Mouse (Mus musculus) brain, embryonic 14.5 days (tissue): ENCODE data around the gene Gm10563. TPM values are rescaled to one million over a fixed set of nuclear protein-coding genes. Genes with fewer than 3 reads are reported as not detected.

Experiments used
- DNase-seq: peaks from one replicate; pipeline ENCODE4 v3.0.0-alpha.2; 2011; ENCODE audit warnings: low read depth
- CTCF ChIP-seq: fragments of 200-500 bp; IDR thresholded peaks from 2 replicates; pipeline ENCODE4 v1.5.1; 2012; ENCODE audit warnings: inconsistent platforms, mild to moderate bottlenecking, moderate library complexity, borderline replicate concordance; ENCODE audit not compliant: insufficient read depth, insufficient read length; ENCODE audit errors: extremely low read depth
- POLR2A ChIP-seq: fragments of 200-500 bp; IDR thresholded peaks from 2 replicates; pipeline ENCODE4 v1.6.1; 2012; ENCODE audit warnings: mild to moderate bottlenecking, inconsistent platforms, borderline replicate concordance; ENCODE audit not compliant: poor library complexity, insufficient read depth, insufficient read length, severe bottlenecking; ENCODE audit errors: extremely low read depth
- polyA plus RNA-seq: library from polyadenylated mRNA; depleted of rRNA; stranded (reverse); fragments of >200 nt; gene quantifications from 2 replicates; pipeline ENCODE4 v1.2.3, GENCODE M21; 2012

Gene Gm10563
- polyA plus RNA-seq, 1 experiment = not detected

DNA sequence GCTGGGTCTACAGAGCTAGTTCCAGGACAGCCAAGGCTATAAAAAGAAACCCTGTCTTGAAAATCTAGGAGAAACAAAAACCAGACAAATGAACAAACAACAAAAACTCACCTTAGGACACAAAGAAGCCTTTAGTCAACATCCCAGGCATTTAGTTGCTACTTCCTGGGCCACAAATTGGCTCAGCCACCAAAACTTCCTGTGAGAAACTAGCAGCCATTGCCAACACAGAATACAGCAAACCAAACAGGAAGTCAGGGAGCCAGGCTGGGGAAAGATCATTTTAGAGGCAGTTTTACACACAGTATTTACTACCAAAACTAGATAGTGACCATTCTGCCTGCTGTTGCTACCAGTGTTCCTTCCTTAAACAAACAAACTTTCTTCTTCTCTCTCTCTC lies 21.7 kb upstream of the Gm10563 start:
- TF ChIP-seq POLR2A (no peak), CTCF (no peak)
- no peak for DNase-seq

DNA sequence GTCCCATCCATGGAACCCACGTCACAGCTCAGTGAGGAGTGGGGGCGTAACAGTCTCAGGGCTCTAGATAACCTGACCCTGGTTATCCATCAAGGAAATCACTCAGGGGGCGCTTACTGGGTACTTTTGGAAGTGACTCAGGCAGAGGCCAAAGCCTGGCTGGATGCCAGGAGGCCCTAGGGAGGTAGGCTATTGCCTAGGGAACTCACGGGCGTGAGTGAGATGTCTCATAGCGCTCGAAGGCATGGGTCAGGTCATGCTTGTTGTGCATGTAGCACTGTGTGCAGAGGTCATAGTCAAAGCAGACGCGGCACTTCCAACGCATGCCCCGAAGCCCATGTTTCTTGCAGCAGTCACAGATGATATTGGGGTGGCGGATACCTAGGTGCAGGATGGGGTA lies 15.4 kb upstream of the Gm10563 start:
- no peak for TF ChIP-seq CTCF
- no peak for TF ChIP-seq POLR2A
- DNase-seq = no peak

DNA sequence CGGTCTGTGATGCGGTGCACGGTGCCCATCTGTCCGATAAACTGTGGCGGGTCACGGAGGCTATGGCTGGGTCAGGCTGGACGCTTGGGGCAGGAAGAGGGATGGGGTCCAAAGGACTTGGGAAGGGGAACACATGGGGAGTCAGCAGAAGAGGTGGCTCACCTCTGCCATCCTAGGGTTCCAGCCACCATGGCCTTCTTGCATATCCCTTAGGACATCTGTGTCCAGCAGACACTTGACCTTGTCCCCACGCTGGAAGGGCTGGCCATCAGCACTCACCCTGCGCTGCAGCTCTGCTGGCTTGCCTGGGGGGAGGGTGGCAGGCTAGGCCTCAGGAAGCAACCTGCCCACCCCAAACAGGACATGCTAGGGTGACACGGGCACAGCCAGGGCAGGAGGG lies 13.8 kb upstream of the Gm10563 start:
- DNase-seq = no peak
- TF ChIP-seq POLR2A (no peak), CTCF (no peak)

DNA sequence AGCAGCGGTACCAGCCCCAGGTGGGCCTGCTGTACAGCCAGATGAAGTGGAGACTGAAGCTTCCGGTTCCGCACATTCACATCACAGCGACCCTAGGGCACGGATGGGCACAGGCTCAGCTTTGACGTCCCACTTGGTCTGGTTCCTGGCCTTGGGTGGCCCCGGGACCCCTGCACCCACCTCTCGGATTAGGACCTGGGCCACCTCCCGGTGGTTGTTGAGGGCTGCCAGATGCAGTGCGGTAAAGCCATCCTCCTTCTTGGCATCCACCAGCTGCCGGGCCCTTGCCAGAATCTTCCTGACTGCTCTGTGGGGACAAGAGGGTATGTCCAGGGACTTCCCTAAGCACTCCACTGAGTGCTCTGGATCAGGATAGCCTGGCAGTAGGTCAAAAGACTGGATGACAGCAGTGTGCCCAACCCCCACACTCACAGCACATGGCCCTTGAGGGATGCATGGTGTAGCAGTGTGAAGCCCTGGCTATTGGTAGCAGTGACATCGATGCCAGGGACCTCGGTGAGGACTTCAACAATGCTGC lies 11.1 kb upstream of the Gm10563 start:
- TF ChIP-seq CTCF = no peak
- TF ChIP-seq POLR2A = no peak

DNA sequence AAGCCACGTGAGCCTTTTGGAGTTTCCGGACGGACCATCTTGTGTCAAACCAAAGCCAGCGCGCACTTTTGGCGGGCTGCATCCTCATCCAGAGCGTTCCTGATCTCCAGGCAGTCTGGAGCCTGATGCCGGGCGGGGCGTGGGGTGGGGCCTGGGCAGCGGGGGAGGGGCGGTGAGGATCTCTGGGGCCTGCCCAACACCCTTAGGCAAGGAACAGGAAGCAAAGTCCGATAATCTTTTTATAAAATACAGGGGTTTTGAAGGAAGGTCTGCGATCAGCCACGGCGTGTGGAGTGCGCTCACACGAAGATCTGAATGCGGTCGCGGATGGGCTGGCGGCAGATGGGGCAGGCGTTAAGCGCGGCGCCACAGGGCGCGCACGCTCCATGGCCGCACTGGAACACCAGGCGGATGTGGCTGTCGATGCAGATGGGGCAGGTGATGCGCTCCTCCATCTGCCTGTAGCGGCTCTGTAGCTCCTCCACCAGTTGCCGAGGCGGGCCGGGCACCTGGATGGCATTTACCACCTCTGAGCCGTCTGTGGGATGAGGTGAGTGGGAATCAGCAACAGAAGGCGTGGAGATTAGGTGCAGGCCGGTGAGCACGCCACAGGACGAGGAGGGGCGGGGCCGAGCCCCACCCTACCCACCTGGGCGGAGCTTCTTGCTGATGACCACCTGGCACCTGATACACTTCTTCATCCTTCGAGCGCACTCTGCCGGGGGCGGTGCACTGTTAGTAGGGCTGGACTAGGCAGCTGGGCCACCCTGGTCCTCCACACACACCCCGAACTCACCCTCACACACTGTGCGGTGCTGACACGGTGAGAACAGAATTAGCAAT lies 9.5 kb upstream of the Gm10563 start:
- TF ChIP-seq POLR2A = no peak
- TF ChIP-seq CTCF = no peak

More for the DNA sequence above, 11.1 kb upstream of the Gm10563 start:
- DNase-seq = no peak

DNA sequence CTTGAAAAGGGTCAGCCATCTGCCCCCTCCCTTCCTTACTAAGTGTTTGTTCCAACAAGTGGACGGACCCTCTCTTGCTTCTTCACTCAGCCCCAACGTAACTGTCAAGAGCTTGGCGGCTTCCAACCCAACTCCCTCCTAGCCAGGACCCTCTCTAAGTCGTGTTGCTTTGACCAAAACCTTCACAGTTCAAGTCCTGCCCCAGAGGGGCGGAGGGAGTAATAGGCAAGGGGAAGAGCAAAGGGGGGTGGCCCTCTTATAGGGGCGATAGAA lies 8.9 kb upstream of the Gm10563 start:
- TF ChIP-seq POLR2A = no peak
- no peak for TF ChIP-seq CTCF
- DNase-seq = peak; percentile 12

More for the DNA sequence above, 9.5 kb upstream of the Gm10563 start:
- peak; percentile 41 for DNase-seq

DNA sequence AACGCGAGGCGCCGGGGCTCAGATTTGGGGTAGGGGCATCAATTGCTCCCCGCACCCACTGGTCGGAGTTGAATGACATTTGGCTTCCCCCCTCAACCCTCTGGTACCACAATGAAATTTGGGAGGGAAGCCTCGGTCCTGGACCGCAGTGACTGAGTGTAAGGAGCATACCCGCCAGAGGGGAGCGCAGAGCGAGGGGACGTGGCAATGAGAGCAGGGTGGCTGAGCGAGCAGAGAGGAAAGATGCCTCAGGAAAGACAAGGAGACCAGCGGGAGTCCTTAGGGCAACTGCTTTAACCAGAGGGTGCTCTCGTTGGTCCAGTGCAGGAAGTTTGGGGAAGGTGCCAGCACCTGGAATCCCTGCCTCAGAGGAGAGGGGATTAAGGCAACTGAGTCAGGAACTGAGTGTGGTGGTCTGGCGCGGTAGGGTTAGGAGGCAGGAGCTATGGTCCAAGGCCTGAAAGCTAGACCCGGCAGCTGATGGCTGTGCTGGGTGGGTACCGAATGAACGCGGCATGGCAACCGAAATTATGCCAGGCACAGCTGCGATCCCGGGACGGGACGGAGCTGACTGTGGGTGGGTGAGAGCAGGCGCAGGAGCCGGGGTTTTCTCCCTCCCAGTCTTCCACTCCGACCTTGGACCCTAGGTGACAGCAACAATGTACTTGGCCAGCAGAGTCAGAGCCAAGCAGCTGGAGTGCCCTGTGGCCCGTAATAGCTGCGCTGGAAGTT lies 8.4 kb upstream of the Gm10563 start:
- DNase-seq = peak; percentile 36
- no peak for TF ChIP-seq POLR2A
- no peak for TF ChIP-seq CTCF

DNA sequence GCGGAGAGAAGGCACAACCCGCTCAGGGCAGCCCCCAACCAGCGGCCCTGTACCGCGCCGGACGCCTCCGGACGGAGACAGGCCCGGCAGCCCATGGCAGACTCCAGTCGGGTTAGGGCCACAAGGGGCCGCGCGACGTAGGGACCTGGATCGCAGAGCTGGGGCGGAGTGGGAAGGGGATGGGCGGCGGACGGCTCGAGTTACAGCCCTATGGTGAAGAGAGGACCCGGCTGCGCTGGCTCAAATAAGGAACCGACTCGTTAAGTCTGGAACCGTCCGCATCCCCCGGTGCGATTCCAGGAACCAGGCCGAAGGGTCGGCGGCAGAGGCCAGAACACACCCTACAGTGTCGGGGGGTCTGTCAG lies 7.9 kb upstream of the Gm10563 start, which contains the start of gene Mmp23:
Gene Mmp23 (minus strand): TSS at position 299 of the 365 bp plus-strand sequence.
- TF ChIP-seq POLR2A = no peak
- peak; percentile 59 for DNase-seq

DNA sequence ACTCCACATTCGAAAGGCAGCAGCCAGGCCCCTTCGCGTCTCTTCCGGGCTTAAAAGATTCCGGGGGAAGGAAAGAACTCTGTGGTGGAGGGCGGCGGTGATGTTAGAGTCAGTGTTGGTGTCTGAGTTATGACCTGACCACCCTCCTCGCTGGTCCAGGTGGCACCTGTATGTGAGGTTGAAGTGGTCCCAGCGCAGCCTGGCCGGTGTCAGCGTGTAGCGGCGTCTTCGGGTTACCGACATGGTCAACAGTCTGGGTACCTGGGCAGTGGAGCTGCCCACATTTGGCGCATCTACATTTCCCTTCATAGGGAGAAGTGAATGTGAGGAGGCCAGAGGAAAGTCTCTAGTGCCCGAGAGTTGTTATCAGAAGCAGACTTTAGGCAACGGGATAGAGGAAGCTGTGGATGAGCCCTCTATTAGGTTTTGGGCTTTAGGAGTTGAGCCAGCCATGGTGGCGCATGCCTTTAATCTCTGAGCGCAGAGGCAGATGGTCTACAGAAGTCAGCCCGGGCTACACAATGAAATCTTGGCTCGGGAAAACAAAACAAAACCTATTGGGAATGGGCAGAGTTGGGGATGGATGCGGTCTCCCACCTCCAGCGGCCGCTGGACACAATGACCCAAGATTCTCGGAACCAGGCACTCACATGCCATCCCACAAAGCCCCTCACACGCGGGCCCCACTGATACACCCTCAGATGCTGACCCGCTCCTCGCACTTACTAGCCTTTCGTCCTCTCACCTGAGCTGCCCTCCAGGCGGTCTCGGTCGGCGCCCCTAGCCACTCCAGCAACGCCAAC lies 7.3 kb upstream of the Gm10563 start:
- no peak for TF ChIP-seq POLR2A
- TF ChIP-seq CTCF = no peak
- peak; percentile 25 for DNase-seq

DNA sequence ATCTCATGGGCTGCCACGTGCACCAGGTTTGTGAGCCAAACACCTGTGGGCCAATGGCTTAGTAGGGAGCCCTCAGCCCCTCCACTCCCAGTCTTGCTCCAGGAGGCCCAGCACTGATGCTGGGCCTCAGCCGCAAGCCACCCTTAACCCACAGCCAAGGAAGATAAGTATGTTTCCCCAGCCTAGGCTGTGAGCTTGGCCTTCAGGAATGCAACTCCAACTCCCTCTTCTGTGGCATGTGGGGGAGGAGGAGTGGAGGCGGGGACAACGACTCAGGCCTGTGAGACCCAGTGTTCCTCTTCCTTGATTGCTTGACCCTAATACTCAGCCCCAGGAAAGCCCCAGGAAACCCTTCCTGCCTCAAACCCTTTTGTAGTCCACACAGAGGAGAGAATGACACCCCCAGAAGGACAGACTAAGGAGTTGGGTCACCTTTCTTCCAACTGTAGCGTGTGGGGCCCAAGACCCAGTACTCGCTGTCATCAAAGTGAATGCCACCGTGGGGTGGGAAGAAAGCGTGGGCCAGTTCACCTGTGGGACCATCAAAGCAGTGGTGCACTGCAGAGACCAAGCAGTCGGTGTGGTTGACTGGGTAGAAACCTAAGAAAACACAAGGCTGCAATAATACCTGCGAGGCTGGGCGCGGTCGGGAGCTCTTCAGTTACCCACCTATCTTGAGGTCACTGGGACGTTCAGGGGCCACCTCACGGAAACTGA lies 6.5 kb upstream of the Gm10563 start:
- DNase-seq = no peak
- TF ChIP-seq CTCF = no peak
- no peak for TF ChIP-seq POLR2A
